8 mouse cellular contexts compared by ENCODE assay signal in the genomic region with DNA sequence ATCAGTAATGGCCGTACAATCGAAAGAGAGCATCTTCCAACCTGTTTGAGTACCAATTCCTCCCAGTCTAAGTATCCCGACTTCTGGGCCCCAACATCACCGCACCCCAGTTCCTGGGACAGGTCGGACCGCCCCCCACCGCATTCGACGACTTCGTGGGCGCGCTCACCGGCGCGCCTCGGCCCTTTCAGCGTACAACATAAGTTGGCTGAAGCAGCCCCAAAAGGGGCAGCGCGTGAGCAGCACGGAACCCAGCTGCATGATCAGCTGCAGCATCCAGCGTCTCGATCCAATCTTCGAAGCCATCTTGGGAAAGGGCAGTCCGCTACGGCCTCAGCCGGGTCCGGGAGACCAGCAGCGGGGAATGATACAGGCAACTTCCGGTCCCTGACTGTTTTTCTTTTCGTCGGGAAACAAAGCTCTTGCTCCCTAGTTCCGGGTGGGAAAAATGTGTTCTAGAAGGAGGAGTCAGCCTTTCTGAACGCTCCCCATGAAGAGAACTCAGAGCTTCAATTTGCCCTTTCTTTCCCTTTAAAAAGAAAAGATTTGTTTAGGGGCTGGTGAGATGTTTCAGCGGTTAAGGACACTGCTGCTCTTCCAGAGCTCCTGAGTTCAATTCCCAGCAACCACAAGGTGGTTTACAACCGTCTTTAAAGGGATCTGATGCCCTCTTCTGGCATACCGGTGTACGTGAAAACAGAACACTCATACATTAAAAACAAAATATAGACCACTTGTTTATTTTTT. TPM values are rescaled to one million over a fixed set of nuclear protein-coding genes. Genes with fewer than 3 reads are reported as not detected.
A peak's percentile ranks its signal among the peaks of the same experiment; 100 is the strongest.
DNase-seq lines count a peak whose midpoint lies in the region; ATAC-seq and TF ChIP-seq lines count a peak whose summit lies in the region.

Gene Tmem101 (minus strand): TSS at position 366 of the 747 bp plus-strand sequence.

- peak; percentile 92 for DNase-seq in A20 (ENCODE audit: low read depth, low spot score)
- DNase-seq in heart, adult 9 months (ENCODE audit: low spot score in 2 of 2), result peak; percentile 87 to 93
- DNase-seq in monocyte, adult 2 months (ENCODE audit: low read depth in 1 of 2, low spot score in 2 of 2), result peak; percentile 68 to 82
- DNase-seq in spleen, postnatal 36 days (ENCODE audit: low spot score in 2 of 2), result peak; percentile 80 to 86

- ATAC-seq in kidney, embryonic 14.5 days (ENCODE audit: low FRiP score, low TSS enrichment), result peak; percentile 83
- peak; percentile 83 for ATAC-seq in limb, embryonic 15.5 days (ENCODE audit: insufficient number of reproducible peaks, low FRiP score, low TSS enrichment, low read depth)

- H3K9ac ChIP-seq in kidney, embryonic 14.5 days (ENCODE audit: low read depth, low read length), result peak within 1 kb of the TSS; percentile 77
- H3K9ac ChIP-seq in limb, embryonic 15.5 days, result peak within 1 kb of the TSS; percentile 58

- no peak for TF ChIP-seq CTCF in bone marrow macrophage, adult 2 months (IDR thresholded peaks at IDR 0.05; ENCODE audit: low read depth, low read length)
- no peak for TF ChIP-seq CTCF in embryonic fibroblast, embryonic 13.5 days (IDR thresholded peaks at IDR 0.05; ENCODE audit: borderline replicate concordance, insufficient read depth, low read length)

- WGBS in kidney, embryonic 14.5 days, result under 1% methylated on average over 37 of the region's 37 CpGs
- under 1% methylated on average over 37 of the region's 37 CpGs for whole genome bisulfite sequencing in limb, embryonic 15.5 days

- peak within 1 kb of the TSS; percentile 90 for H3K4me2 ChIP-seq in kidney, embryonic 14.5 days (replicated peaks; ENCODE audit: low read depth, low read length)
- H3K4me2 ChIP-seq in limb, embryonic 15.5 days, result peak within 1 kb of the TSS; percentile 62

- no peaks in the 10 kb centered on the region for H3K27me3 ChIP-seq in kidney, embryonic 14.5 days (ENCODE audit: control insufficient read depth, insufficient read depth, low read length)
- H3K27me3 ChIP-seq in limb, embryonic 15.5 days, result no peaks in the 10 kb centered on the region

- peaks cover 3% of the 10 kb centered on the region; the same call in 1 of the 2 replicates for H3K4me1 ChIP-seq in bone marrow macrophage, adult 2 months (ENCODE audit: control insufficient read depth, insufficient read depth, low read length)
- no peaks in the 10 kb centered on the region for H3K4me1 ChIP-seq in embryonic fibroblast, embryonic 13.5 days (ENCODE audit: control insufficient read depth, insufficient read depth, low read length)
- H3K4me1 ChIP-seq in kidney, embryonic 14.5 days (ENCODE audit: control insufficient read depth, insufficient read depth, low read length), result 0 out of 2 replicates have a peak, but pooled peaks cover 6% of the 10 kb centered on the region
- peaks cover 9% of the 10 kb centered on the region; the same call in 1 of the 2 replicates for H3K4me1 ChIP-seq in limb, embryonic 15.5 days

- H3K27ac ChIP-seq in bone marrow macrophage, adult 2 months (ENCODE audit: insufficient read depth, low read depth, low read length), result peak within 1 kb of the TSS; percentile 5; the same call in 1 of the 2 replicates
- peak within 1 kb of the TSS; percentile 1; the same call in 1 of the 2 replicates for H3K27ac ChIP-seq in embryonic fibroblast, embryonic 13.5 days (ENCODE audit: insufficient read depth, low read length)
- H3K27ac ChIP-seq in kidney, embryonic 14.5 days (ENCODE audit: low read depth, low read length), result 0 out of 2 replicates have a peak within 1 kb of the TSS, but pooled peaks have one; percentile 44
- peak within 1 kb of the TSS; percentile 85 for H3K27ac ChIP-seq in limb, embryonic 15.5 days

- no peaks in the 10 kb centered on the region for H3K9me3 ChIP-seq in kidney, embryonic 14.5 days (ENCODE audit: control insufficient read depth, low read length)
- no peaks in the 10 kb centered on the region for H3K9me3 ChIP-seq in limb, embryonic 15.5 days

- TF ChIP-seq POLR2A in bone marrow macrophage, adult 2 months (IDR thresholded peaks at IDR 0.05; ENCODE audit: borderline replicate concordance, low read depth, low read length), result no peak
- TF ChIP-seq POLR2A in embryonic fibroblast, embryonic 13.5 days (IDR thresholded peaks at IDR 0.05; ENCODE audit: low read depth, low read length), result peak; percentile 84

- H3K36me3 ChIP-seq in kidney, embryonic 14.5 days (ENCODE audit: control insufficient read depth, insufficient read depth, low read length), result peaks cover 29% of the 10 kb centered on the region
- peaks cover 32% of the 10 kb centered on the region for H3K36me3 ChIP-seq in limb, embryonic 15.5 days

- peak within 1 kb of the TSS; percentile 95 for H3K4me3 ChIP-seq in bone marrow macrophage, adult 2 months (ENCODE audit: insufficient read depth, low read length)
- H3K4me3 ChIP-seq in embryonic fibroblast, embryonic 13.5 days (ENCODE audit: insufficient read depth, low read length), result peak within 1 kb of the TSS; percentile 63
- peak within 1 kb of the TSS; percentile 74 for H3K4me3 ChIP-seq in kidney, embryonic 14.5 days (ENCODE audit: low read length)
- H3K4me3 ChIP-seq in limb, embryonic 15.5 days, result peak within 1 kb of the TSS; percentile 73

RNA-seq across cellular contexts. Expression of gene Tmem101, which starts in this region (rescaled TPM):
- polyA plus RNA-seq in bone marrow macrophage, adult 2 months (2012; ENCODE audit: insufficient read depth, insufficient read length, missing spikeins), result 10.0 and 10.4 TPM in 2 replicates
- polyA plus RNA-seq in embryonic fibroblast, embryonic 13.5 days (2011; ENCODE audit: insufficient read length, low read depth, missing spikeins), result 11.2 and 14.9 TPM in 2 replicates
- polyA plus RNA-seq in kidney, embryonic 14.5 days (2014; fragmentation: Nextera tagmentation; extraction: Ambion mirVana), result 26.5 and 28.2 TPM in 2 replicates
- 37.5 and 40.3 TPM in 2 replicates for polyA plus RNA-seq in limb, embryonic 15.5 days (2015; fragmentation: Nextera tagmentation; extraction: Ambion mirVana)

Comparison
In these comparisons a context has a peak if more than half of its experiments do, and no peak if none do; other contexts are left out.
1. Peak in every context shown above with its lines: DNase-seq, ATAC-seq, H3K4me3 ChIP-seq and H3K27ac ChIP-seq.
2. H3K27ac ChIP-seq: peak in every context shown above with its lines; median percentile 85 in limb, embryonic 15.5 days; 44 in kidney, embryonic 14.5 days; 5 in bone marrow macrophage, adult 2 months; 1 in embryonic fibroblast, embryonic 13.5 days.